Mouse (Mus musculus) kidney, postnatal 0 days (tissue): ENCODE measurements around the gene Mttp. TPM values are rescaled to one million over a fixed set of nuclear protein-coding genes. Genes with fewer than 3 reads are reported as not detected.

Experiments
- ATAC-seq: fragments of 200-750 bp; cut with Nextera tagmentation; replicated peaks from 2 replicates; pipeline ENCODE4 v1.8.0; 2017; ENCODE audit warnings: low read depth, moderate number of reproducible peaks, moderate TSS enrichment, moderate library complexity; ENCODE audit not compliant: low FRiP score
- DNase-seq: peaks from one replicate; pipeline ENCODE4 v3.0.0-alpha.2; 2016; ENCODE audit warnings: low spot score
- H3K27ac ChIP-seq: fragments of 300-500 bp; sonication (generic); 2 replicates; pipeline ENCODE4 v1.5.1; 2014; ENCODE audit warnings: mild to moderate bottlenecking
- H3K27me3 ChIP-seq: fragments of 300-500 bp; sonication (generic); 2 replicates; pipeline ENCODE4 v1.6.1; 2014; ENCODE audit warnings: low read length, mixed read lengths; ENCODE audit not compliant: insufficient read depth
- H3K36me3 ChIP-seq: fragments of 300-500 bp; sonication (generic); 2 replicates; pipeline ENCODE4 v1.6.1; 2014; ENCODE audit warnings: low read length, mixed read lengths; ENCODE audit not compliant: insufficient read depth
- H3K4me1 ChIP-seq: fragments of 300-500 bp; sonication (generic); replicated peaks from 2 replicates; pipeline ENCODE4 v1.6.1; 2014; ENCODE audit warnings: antibody characterized with exemption, low read length, mixed read lengths; ENCODE audit not compliant: insufficient read depth
- H3K4me2 ChIP-seq: fragments of 300-500 bp; sonication (generic); 2 replicates; pipeline ENCODE4 v1.6.1; 2014; ENCODE audit warnings: mild to moderate bottlenecking, low read length, moderate library complexity, mixed read lengths
- H3K4me3 ChIP-seq: fragments of 300-500 bp; sonication (generic); replicated peaks from 2 replicates; pipeline ENCODE4 v1.5.1; 2014; ENCODE audit warnings: low read depth, low read length
- H3K9ac ChIP-seq: fragments of 300-500 bp; sonication (generic); 2 replicates; pipeline ENCODE4 v1.6.1; 2014; ENCODE audit warnings: low read depth, low read length
- H3K9me3 ChIP-seq: fragments of 300-500 bp; sonication (generic); replicated peaks from 2 replicates; pipeline ENCODE4 v1.6.1; 2016; ENCODE audit warnings: low read length, inconsistent platforms, mixed read lengths
- CTCF ChIP-seq: IDR thresholded peaks from 2 replicates; pipeline ENCODE4 v1.5.1; 2016; ENCODE audit warnings: antibody characterized with exemption, low read depth, mild to moderate bottlenecking, moderate library complexity
- WGBS: fragments of 180-500 bp; shearing (Covaris S2); extraction: QIAGEN DNeasy Blood & Tissue Kit; methylation state at CpG from one replicate; pipeline ENCODE4 v1.1.7; 2014; 5-methylcytosine and 5-hydroxymethylcytosine counted together
- polyA plus RNA-seq: library from polyadenylated mRNA; unstranded; fragments of >200 nt; fragmentation: Nextera tagmentation; extraction: Ambion mirVana; gene quantifications from 2 replicates; pipeline ENCODE4 v1.2.1, GENCODE M21; 2015

Mttp gene
- polyA plus RNA-seq: 6.9 and 7.0 TPM in 2 replicates

DNA sequence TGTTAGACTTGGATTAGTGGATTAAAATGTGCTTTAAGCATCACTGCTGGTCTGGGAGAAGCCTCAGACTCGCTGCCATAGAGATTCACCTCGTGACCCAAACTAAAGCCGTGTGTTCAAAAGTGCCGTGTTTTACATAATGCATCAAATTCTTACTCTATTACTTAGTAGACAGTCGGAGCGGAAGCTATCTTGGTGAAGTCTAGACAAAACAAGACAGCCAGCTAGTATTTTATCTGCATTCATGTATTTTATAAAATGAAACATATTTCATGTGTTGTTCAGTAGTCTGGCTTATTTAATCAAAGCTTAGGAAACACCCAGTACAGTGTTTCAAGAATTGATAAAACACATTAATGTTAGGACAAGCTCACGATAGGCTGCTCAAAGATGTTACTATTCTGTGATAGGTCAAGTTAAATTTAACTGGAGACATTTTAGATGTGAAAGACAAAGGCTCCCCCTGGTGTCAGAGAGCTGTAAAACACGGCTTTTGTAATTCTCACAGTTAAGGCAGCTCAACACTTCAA lies at the start of gene Mttp:
Gene Mttp, minus strand, starts transcription at position 327 of the 530 bp plus-strand sequence.
- Histone ChIP-seq H3K27ac (peak within 1 kb of the TSS; percentile 96), H3K4me3 (peak within 1 kb of the TSS; percentile 67), H3K4me2 (peak within 1 kb of the TSS; percentile 68), H3K4me1 (no peaks in the 10 kb centered on the region), H3K9ac (peak within 1 kb of the TSS; percentile 77), H3K36me3 (no peaks in the 10 kb centered on the region), H3K27me3 (no peaks in the 10 kb centered on the region), H3K9me3 (no peaks in the 10 kb centered on the region)
- DNase-seq (peak; percentile 96), ATAC-seq (no peak)
- 2% methylated on average over 8 of the region's 8 CpGs for WGBS
- peak; percentile 90 for TF ChIP-seq CTCF

DNA sequence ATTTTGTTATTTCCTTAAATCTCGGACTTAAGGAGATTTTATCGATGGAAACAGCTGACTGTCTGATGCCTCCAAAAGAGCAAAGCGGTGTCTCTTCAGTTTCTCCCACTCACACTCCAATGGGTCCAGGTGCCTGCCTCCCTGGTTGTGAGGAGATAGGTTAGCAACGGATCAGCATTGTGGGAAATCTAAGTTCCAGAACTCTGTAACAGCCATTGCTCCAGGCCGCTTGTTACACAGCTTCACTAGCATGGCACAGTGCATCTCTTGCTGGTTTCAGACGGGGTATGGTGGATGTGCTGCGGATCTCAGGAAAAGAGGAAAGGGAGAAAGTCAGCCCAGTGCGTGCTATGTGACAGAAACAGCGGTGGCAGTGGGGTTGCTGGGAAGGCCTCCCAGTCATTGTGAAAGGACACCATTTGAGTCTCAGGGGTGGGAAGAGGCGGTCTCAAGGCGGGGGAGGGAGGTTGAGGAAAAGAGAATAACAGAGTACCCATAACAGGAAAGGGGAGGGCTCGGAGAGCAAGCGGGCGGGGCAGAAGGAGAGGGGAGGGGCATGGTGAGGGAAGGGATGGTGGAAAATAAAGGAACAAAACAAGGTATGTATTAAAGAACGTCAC lies 49.0 kb upstream of the Mttp start, which contains the start of gene 4930579F01Rik:
Gene 4930579F01Rik, minus strand, starts transcription at position 143 of the 620 bp plus-strand sequence.
- no peak for TF ChIP-seq CTCF
- H3K36me3 ChIP-seq: no peaks in the 10 kb centered on the region
- H3K9ac ChIP-seq: no peak within 1 kb of the TSS
- 0 out of 2 replicates have a peak, but pooled peaks cover 5% of the 10 kb centered on the region for H3K4me1 ChIP-seq
- ATAC-seq (no peak), DNase-seq (no peak)
- no peak within 1 kb of the TSS for H3K4me3 ChIP-seq
- no peaks in the 10 kb centered on the region for H3K9me3 ChIP-seq
- H3K27me3 ChIP-seq: no peaks in the 10 kb centered on the region
- no peak within 1 kb of the TSS for H3K4me2 ChIP-seq
- no peak within 1 kb of the TSS for H3K27ac ChIP-seq
- WGBS: 85% methylated on average over 15 of the region's 15 CpGs

DNA sequence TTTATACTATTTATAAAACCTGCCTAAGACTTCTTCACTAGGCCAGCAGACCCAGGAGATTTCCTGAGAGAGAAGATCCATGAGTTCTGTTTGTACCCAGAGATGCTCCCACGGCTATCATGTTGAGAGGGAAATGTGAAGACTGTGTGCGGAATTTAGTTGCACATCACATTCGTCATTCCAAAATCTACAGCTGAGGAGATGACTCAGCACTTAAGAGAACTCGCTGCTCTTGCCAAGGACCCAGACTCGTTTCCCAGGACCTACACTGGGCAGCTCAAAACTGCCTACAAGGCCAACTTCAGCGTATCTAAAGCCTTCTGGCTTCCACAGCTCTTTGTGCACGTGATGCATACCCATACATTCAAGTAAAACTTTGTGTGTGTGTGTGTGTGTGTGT lies 47.5 kb upstream of the Mttp start:
- H3K4me3 ChIP-seq: no peak overlapping the region
- H3K4me1 ChIP-seq: 0 out of 2 replicates have a peak, but pooled peaks cover 1% of the 10 kb centered on the region
- no peaks in the 10 kb centered on the region for H3K27me3 ChIP-seq
- no peak overlapping the region for H3K9ac ChIP-seq
- no peak for DNase-seq
- 78% methylated on average over 7 of the region's 7 CpGs for WGBS
- H3K36me3 ChIP-seq: no peaks in the 10 kb centered on the region
- TF ChIP-seq CTCF: no peak
- ATAC-seq: no peak
- H3K4me2 ChIP-seq: no peak overlapping the region
- no peaks in the 10 kb centered on the region for H3K9me3 ChIP-seq
- H3K27ac ChIP-seq: no peak overlapping the region

DNA sequence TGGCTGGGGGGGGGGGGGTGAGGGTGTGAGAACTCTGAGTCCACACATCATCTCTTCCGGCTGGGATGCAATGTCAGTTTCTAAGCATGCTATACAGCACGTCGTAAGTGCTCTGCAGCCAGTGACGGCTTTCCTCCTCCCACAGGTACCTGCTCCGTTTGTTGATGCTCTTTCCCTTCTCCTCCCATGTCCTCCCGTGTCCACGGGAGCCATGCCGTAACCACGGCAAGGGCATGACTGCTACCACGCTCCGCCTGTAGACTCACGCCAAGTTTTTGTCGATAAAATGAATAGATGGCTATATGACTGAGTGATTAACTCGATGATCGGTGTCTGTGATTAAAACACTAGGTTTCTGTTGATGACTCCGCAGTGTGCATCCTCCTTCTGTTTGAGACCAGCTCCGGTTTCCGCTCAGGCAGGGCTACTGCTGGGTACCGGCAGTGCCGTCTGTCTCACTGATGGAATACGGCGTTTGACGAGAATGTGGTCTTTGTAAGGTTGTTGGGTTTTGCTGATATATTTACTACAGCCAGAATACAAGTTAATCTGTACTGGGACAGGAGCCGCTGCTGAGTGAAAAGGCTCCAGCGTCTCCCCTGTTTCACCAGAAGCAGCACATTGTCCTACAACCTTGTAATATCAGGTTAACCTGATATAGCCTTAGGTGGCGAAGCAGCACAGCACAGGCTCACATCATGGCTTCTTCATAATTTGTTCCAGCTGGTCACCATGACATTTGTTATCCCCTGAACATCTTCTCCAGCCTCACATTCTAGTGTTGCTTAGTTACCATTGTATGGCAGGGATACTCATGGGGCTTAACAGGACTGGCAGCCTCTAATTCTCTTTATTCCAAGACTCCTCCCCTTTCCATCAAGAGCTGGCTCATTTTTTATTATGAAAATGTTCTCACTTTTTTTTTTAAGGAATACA lies 41.5 kb upstream of the Mttp start:
- DNase-seq: no peak
- no peaks in the 10 kb centered on the region for H3K36me3 ChIP-seq
- no peak overlapping the region for H3K4me3 ChIP-seq
- H3K9ac ChIP-seq: no peak overlapping the region
- no peak for TF ChIP-seq CTCF
- WGBS: 85% methylated on average over 26 of the region's 26 CpGs
- no peaks in the 10 kb centered on the region for H3K27me3 ChIP-seq
- no peak for ATAC-seq
- H3K4me1 ChIP-seq: no peaks in the 10 kb centered on the region
- no peak overlapping the region for H3K4me2 ChIP-seq
- no peaks in the 10 kb centered on the region for H3K9me3 ChIP-seq
- no peak overlapping the region for H3K27ac ChIP-seq

DNA sequence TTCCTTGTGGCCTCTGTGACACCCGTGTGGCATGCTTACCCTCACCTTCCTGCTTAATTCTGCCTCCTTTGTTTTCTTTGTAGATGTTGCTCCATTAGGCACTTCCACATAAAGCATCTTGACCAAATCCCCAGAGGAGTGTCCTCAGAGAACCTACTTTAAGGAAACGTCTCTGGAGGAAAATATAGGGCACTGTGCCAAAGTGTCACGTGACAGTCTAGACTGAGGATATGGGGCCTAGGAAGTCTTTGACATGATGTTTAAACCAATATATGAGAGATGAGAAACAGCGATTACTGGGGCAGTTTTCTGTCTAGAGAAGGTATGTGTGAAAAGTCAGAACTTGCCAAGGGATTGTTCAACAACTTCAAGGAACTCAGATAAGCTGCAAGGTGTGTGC lies 40.5 kb upstream of the Mttp start:
- Histone ChIP-seq H3K4me3 (no peak overlapping the region), H3K9ac (no peak overlapping the region), H3K36me3 (no peaks in the 10 kb centered on the region), H3K27me3 (no peaks in the 10 kb centered on the region), H3K4me2 (no peak overlapping the region), H3K4me1 (no peaks in the 10 kb centered on the region), H3K27ac (no peak overlapping the region), H3K9me3 (no peaks in the 10 kb centered on the region)
- no peak for ATAC-seq
- TF ChIP-seq CTCF: no peak
- 46% methylated on average over 4 of the region's 4 CpGs for WGBS
- DNase-seq: peak; percentile 22

DNA sequence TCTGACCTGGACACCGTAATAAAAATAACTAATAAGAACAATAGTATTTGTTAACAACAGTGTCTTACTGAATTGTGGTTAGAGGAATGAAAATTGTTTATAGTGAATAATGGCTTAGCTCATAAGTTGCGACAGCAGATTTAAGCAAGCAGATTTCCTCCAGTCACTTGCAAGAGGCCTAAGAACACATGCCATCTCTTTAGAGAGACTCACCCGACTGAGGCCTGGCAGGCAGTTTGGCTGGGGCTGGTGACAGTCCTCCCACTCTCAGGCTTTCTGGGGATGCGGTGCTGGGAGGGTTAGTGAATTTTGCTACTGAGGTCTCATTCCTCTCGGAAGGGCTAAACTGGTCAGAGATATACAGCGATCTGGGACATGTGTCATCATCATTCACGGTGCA lies 38.6 kb upstream of the Mttp start:
- Histone ChIP-seq H3K36me3 (no peaks in the 10 kb centered on the region), H3K9ac (no peak overlapping the region), H3K27me3 (no peaks in the 10 kb centered on the region), H3K4me2 (no peak overlapping the region), H3K9me3 (no peaks in the 10 kb centered on the region), H3K4me3 (no peak overlapping the region), H3K4me1 (no peaks in the 10 kb centered on the region), H3K27ac (no peak overlapping the region)
- TF ChIP-seq CTCF: no peak
- 85% methylated on average over 7 of the region's 7 CpGs for WGBS
- ATAC-seq: no peak
- DNase-seq: no peak
